Mouse (Mus musculus) thymus, adult 2 months (tissue): ENCODE results near the gene Acox2. TPM values are rescaled to one million over a fixed set of nuclear protein-coding genes. Genes with fewer than 3 reads are reported as not detected.

Experiments
- DNase-seq: peaks from one replicate; pipeline ENCODE4 v3.0.0; 2021
- H3K27ac ChIP-seq: fragments of 200-500 bp; 2 replicates; pipeline ENCODE4 v1.5.1; 2012; ENCODE audit warnings: low read length, control low read depth; ENCODE audit not compliant: control insufficient read depth, insufficient read depth
- H3K27me3 ChIP-seq: fragments of 200-500 bp; 2 replicates; pipeline ENCODE4 v1.6.1; 2012; ENCODE audit warnings: mild to moderate bottlenecking, low read length, moderate library complexity, mixed read lengths; ENCODE audit not compliant: control insufficient read depth, insufficient read depth
- H3K36me3 ChIP-seq: fragments of 200-500 bp; 2 replicates; pipeline ENCODE4 v1.6.1; 2012; ENCODE audit warnings: mild to moderate bottlenecking, low read length, moderate library complexity; ENCODE audit not compliant: control insufficient read depth, insufficient read depth
- H3K4me1 ChIP-seq: fragments of 200-500 bp; replicated peaks from 2 replicates; pipeline ENCODE4 v1.6.1; 2012; ENCODE audit warnings: low read length; ENCODE audit not compliant: control insufficient read depth, insufficient read depth
- H3K4me3 ChIP-seq: fragments of 200-500 bp; 2 replicates; pipeline ENCODE4 v1.5.1; 2012; ENCODE audit warnings: mild to moderate bottlenecking, low read length, control low read depth, moderate library complexity; ENCODE audit not compliant: control insufficient read depth, insufficient read depth
- CTCF ChIP-seq: fragments of 200-500 bp; IDR thresholded peaks from 2 replicates; pipeline ENCODE4 v1.5.1; 2012; ENCODE audit warnings: mild to moderate bottlenecking, control low read depth, low read length, moderate library complexity, borderline replicate concordance; ENCODE audit not compliant: control insufficient read depth, poor library complexity, insufficient read depth; ENCODE audit errors: extremely low read depth
- POLR2A ChIP-seq: fragments of 200-500 bp; IDR thresholded peaks from 2 replicates; pipeline ENCODE4 v1.6.1; 2012; ENCODE audit warnings: mild to moderate bottlenecking, low read length, control low read depth, moderate library complexity; ENCODE audit not compliant: control insufficient read depth, poor library complexity, insufficient read depth; ENCODE audit errors: extremely low read depth
- WGBS: fragments of 180-500 bp; shearing (Covaris S2); methylation state at CpG from one replicate; pipeline ENCODE4 v1.1.7; 2018; 5-methylcytosine and 5-hydroxymethylcytosine counted together
- polyA plus RNA-seq: library from polyadenylated mRNA; depleted of rRNA; stranded (reverse); fragments of >200 nt; gene quantifications from 2 replicates; pipeline ENCODE4 v1.2.3, GENCODE M21; 2012

The Acox2 gene
- polyA plus RNA-seq, 1 experiment = 0.46 TPM

DNA sequence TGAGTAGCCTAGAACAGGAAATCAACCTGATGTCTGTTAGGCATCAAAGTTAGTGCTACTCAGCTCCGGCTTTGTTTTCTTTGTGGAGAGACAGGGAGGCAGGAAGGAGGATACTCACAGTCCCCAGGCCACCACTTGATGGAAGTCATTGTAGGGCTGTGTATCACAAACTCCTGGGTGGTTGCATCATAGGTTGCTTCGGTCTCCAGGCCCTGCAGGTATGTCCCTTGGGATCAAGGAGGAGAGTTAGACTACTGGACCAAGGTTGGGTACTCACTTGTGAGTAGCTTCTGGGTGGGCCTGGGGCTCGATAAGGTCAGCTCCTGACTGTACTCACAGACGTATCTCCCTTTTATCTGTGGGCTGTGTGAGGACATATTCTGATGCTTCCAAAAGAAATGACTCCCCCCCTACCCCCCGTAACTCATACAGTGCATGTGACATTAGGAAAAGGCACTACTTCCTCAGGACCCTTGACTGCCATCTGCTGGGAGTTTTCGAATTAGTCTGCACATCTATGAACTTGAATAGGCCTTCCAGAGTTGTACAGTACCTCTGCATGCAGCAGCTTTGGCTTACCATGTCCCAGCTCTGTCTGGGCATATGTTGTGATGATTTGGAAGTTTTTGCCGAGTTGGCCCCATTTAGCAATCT is 4.0 kb downstream of the Acox2 start:
- WGBS = 49% methylated on average over 7 of the region's 7 CpGs
- peak; percentile 72 for DNase-seq
- H3K27ac ChIP-seq = no peak overlapping the region

DNA sequence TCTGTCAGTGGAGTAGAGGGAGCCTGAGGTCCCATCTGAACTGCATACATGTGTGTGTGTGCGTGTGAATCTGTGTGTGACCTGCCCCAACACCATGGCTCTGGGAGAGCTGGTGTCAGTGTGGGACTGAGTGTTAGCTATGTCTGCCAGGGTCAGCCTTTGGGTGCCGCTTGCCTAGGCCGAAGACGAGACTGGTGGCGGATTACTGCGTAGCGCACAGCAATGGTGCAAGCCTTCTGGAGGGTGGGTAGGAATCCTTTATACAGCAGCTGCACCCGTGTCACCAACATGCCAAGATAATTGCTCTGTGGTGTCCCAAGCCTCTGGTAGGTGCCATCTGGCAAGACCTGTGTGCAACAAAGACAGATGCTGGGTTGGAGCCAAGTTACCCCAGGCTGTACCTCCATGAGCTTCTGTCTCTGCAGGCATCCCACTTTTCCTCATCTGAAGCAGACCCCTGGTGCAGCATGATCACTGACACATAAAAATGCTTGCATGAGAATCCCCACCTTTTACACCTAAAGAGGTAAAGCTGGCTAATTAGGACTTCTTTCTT is 7.7 kb downstream of the Acox2 start:
- no peak for DNase-seq
- H3K4me1 ChIP-seq = peaks cover 3% of the 10 kb centered on the region
- H3K4me3 ChIP-seq = no peak overlapping the region
- no peak overlapping the region for H3K27ac ChIP-seq
- WGBS = 94% methylated on average over 8 of the region's 8 CpGs
- no peaks in the 10 kb centered on the region for H3K36me3 ChIP-seq
- H3K27me3 ChIP-seq = no peaks in the 10 kb centered on the region
- no peak for TF ChIP-seq POLR2A
- TF ChIP-seq CTCF = no peak

More for the DNA sequence above, 4.0 kb downstream of the Acox2 start:
- Histone ChIP-seq H3K27me3 (no peaks in the 10 kb centered on the region), H3K4me1 (peaks cover 3% of the 10 kb centered on the region), H3K4me3 (no peak overlapping the region), H3K36me3 (no peaks in the 10 kb centered on the region)
- TF ChIP-seq POLR2A (no peak), CTCF (no peak)

- DNase-seq = no peak
- WGBS = 90% methylated on average over 9 of the region's 9 CpGs
- TF ChIP-seq CTCF (no peak), POLR2A (no peak)
- Histone ChIP-seq H3K4me1 (peaks cover 3% of the 10 kb centered on the region), H3K4me3 (no peak overlapping the region), H3K27ac (no peak overlapping the region), H3K27me3 (no peaks in the 10 kb centered on the region), H3K36me3 (no peaks in the 10 kb centered on the region)
Observed at GRCm38 (mm10) chr14:8250141-8250871, 8.8 kb downstream of the Acox2 start.

GRCm38 (mm10) chr14:8249206-8249605 is 9.9 kb downstream of the Acox2 start:
- Histone ChIP-seq H3K4me1 (no peaks in the 10 kb centered on the region), H3K4me3 (no peak overlapping the region), H3K27ac (no peak overlapping the region), H3K36me3 (no peaks in the 10 kb centered on the region), H3K27me3 (no peaks in the 10 kb centered on the region)
- DNase-seq = no peak
- 95% methylated on average over 1 of the region's 1 CpGs for WGBS
- TF ChIP-seq POLR2A (no peak), CTCF (no peak)

GRCm38 (mm10) chr14:8246878-8247277 is 12.3 kb downstream of the Acox2 start:
- Histone ChIP-seq H3K36me3 (no peaks in the 10 kb centered on the region), H3K4me1 (no peaks in the 10 kb centered on the region), H3K27ac (no peak overlapping the region), H3K4me3 (no peak overlapping the region), H3K27me3 (no peaks in the 10 kb centered on the region)
- TF ChIP-seq CTCF = no peak
- TF ChIP-seq POLR2A = no peak
- WGBS = 93% methylated on average over 8 of the region's 8 CpGs
- no peak for DNase-seq

DNA sequence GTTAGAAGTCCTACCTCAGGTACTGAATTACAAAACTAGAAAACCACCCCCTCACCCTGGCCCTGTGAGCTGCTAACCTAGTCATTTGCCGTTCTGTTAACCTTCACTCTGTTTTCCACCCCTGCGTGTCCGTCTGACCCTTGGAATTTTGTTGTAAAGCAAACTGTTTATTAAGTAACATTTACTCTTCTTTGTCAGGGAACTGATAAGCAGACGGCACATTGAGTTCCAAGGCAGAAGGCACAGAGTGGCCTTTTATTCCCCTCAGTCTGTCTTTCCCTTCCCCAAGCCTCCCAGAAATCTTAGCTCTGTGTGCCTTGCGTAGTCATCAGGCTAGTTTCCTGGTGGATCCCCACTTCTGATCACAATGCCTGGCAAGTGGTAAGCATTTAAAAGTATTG is 14.9 kb downstream of the Acox2 start:
- DNase-seq = no peak
- Histone ChIP-seq H3K27me3 (no peaks in the 10 kb centered on the region), H3K4me3 (no peak overlapping the region), H3K27ac (no peak overlapping the region), H3K4me1 (no peaks in the 10 kb centered on the region), H3K36me3 (no peaks in the 10 kb centered on the region)
- TF ChIP-seq CTCF (no peak), POLR2A (no peak)
- 94% methylated on average over 5 of the region's 5 CpGs for WGBS
